Comparison of ENCODE assay signal across 8 mouse cellular contexts in genomic region chr13:63552291-63552932, GRCm38 (mm10). TPM values are rescaled to one million over a fixed set of nuclear protein-coding genes. Genes with fewer than 3 reads are reported as not detected.
DNase-seq lines count a peak whose midpoint lies in the region; ATAC-seq lines count a peak whose summit lies in the region.

No protein-coding gene starts in this region.

- intact Hi-C loops in heart, postnatal 10 days (cut with DNase I): no loop called here

- 0 out of 2 replicates have a peak overlapping the region, but pooled peaks have one; percentile 3 for H3K27ac ChIP-seq in heart, embryonic 12.5 days (ENCODE audit: poor library complexity, severe bottlenecking)
- H3K27ac ChIP-seq in hindbrain, embryonic 11.5 days (ENCODE audit: low read depth, low read length): peak overlapping the region; percentile 73
- peak overlapping the region; percentile 71 for H3K27ac ChIP-seq in neural tube, embryonic 14.5 days (ENCODE audit: low read depth, low read length)

- no peak overlapping the region for H3K4me2 ChIP-seq in heart, embryonic 12.5 days
- H3K4me2 ChIP-seq in hindbrain, embryonic 11.5 days (replicated peaks; ENCODE audit: low read depth, low read length): peak overlapping the region; percentile 28
- peak overlapping the region; percentile 30 for H3K4me2 ChIP-seq in neural tube, embryonic 14.5 days (ENCODE audit: low read depth, low read length)

- peaks cover 78% of the 10 kb centered on the region for H3K4me1 ChIP-seq in heart, embryonic 12.5 days (replicated peaks)
- H3K4me1 ChIP-seq in hindbrain, embryonic 11.5 days (replicated peaks; ENCODE audit: control insufficient read depth, insufficient read depth, low read length): peaks cover 14% of the 10 kb centered on the region
- peaks cover 50% of the 10 kb centered on the region for H3K4me1 ChIP-seq in neural tube, embryonic 14.5 days (ENCODE audit: control insufficient read depth, insufficient read depth, low read length)

- H3K4me3 ChIP-seq in heart, embryonic 12.5 days: no peak overlapping the region
- H3K4me3 ChIP-seq in hindbrain, embryonic 11.5 days (ENCODE audit: low read depth, low read length): no peak overlapping the region
- H3K4me3 ChIP-seq in neural tube, embryonic 14.5 days (ENCODE audit: low read depth, low read length): no peak overlapping the region

- peaks cover 10% of the 10 kb centered on the region; the same call in 1 of the 2 replicates for H3K36me3 ChIP-seq in heart, embryonic 12.5 days
- no peaks in the 10 kb centered on the region for H3K36me3 ChIP-seq in hindbrain, embryonic 11.5 days (ENCODE audit: control insufficient read depth, insufficient read depth, low read length)
- H3K36me3 ChIP-seq in neural tube, embryonic 14.5 days (ENCODE audit: control insufficient read depth, insufficient read depth, low read length): no peaks in the 10 kb centered on the region

- H3K9ac ChIP-seq in heart, embryonic 12.5 days: no peak overlapping the region
- H3K9ac ChIP-seq in hindbrain, embryonic 11.5 days (ENCODE audit: low read depth, low read length): peak overlapping the region; percentile 11; the same call in 1 of the 2 replicates
- H3K9ac ChIP-seq in neural tube, embryonic 14.5 days (replicated peaks; ENCODE audit: low read depth, low read length): no peak overlapping the region

- H3K27me3 ChIP-seq in heart, embryonic 12.5 days (replicated peaks): no peaks in the 10 kb centered on the region
- no peaks in the 10 kb centered on the region for H3K27me3 ChIP-seq in hindbrain, embryonic 11.5 days (ENCODE audit: control insufficient read depth, insufficient read depth, low read length)
- no peaks in the 10 kb centered on the region for H3K27me3 ChIP-seq in neural tube, embryonic 14.5 days (ENCODE audit: control insufficient read depth, insufficient read depth, low read length)

- WGBS in heart, embryonic 12.5 days: 77% methylated on average over 10 of the region's 10 CpGs
- WGBS in hindbrain, embryonic 11.5 days: 57% methylated on average over 10 of the region's 10 CpGs
- 19% methylated on average over 10 of the region's 10 CpGs for WGBS in neural tube, embryonic 14.5 days

- DNase-seq in heart, postnatal 10 days: no peak
- DNase-seq in CD4-positive, CD25-positive, alpha-beta regulatory T cell, adult 2 months (ENCODE audit: low read depth, low spot score): peak; percentile 45
- DNase-seq in cerebellum, postnatal 25 days: peak; percentile 99
- peak; percentile 52 for DNase-seq in hindbrain, embryonic 11.5 days (ENCODE audit: low spot score)
- DNase-seq in left cerebral cortex, adult 9 months (ENCODE audit: low spot score in 2 of 2): peak; percentile 69 to 82
- DNase-seq in c-Kit-positive CD71-positive TER-119-positive erythroid progenitor cells, embryonic 14.5 days (ENCODE audit: low spot score): no peak

- no peaks in the 10 kb centered on the region for H3K9me3 ChIP-seq in heart, embryonic 12.5 days (replicated peaks)
- no peaks in the 10 kb centered on the region for H3K9me3 ChIP-seq in hindbrain, embryonic 11.5 days (ENCODE audit: control insufficient read depth, low read length)
- no peaks in the 10 kb centered on the region for H3K9me3 ChIP-seq in neural tube, embryonic 14.5 days (ENCODE audit: control insufficient read depth, low read length)

- ATAC-seq in heart, embryonic 12.5 days (ENCODE audit: insufficient number of reproducible peaks, low FRiP score): no peak
- peak; percentile 38 for ATAC-seq in hindbrain, embryonic 11.5 days (ENCODE audit: low FRiP score)
- peak; percentile 75 for ATAC-seq in neural tube, embryonic 14.5 days (ENCODE audit: low read depth)

RNA-seq across cellular contexts. Expression of gene Ptch1, which starts 21.0 kb away (rescaled TPM):
- 6.4 and 7.5 TPM in 2 replicates for polyA plus RNA-seq in heart, embryonic 12.5 days (2016; fragmentation: Nextera tagmentation; extraction: Ambion mirVana)
- total RNA-seq in heart, postnatal 10 days (2021): 10 to 100 TPM; 16.3 to 20.3 TPM
- polyA plus RNA-seq in hindbrain, embryonic 11.5 days (2014; fragmentation: Nextera tagmentation; extraction: Ambion mirVana): 19.5 and 28.4 TPM in 2 replicates
- 26.4 and 28.7 TPM in 2 replicates for polyA plus RNA-seq in neural tube, embryonic 14.5 days (2014; fragmentation: Nextera tagmentation; extraction: Ambion mirVana)

RNA-seq across cellular contexts. Expression of gene Fancc, which starts 55.3 kb away (rescaled TPM):
- polyA plus RNA-seq in heart, embryonic 12.5 days (2016; fragmentation: Nextera tagmentation; extraction: Ambion mirVana): 15.3 and 18.1 TPM in 2 replicates
- total RNA-seq in heart, postnatal 10 days (2021): 1 to 10 TPM; 7.4 to 9.6 TPM
- 19.7 and 26.1 TPM in 2 replicates for polyA plus RNA-seq in hindbrain, embryonic 11.5 days (2014; fragmentation: Nextera tagmentation; extraction: Ambion mirVana)
- 14.6 and 16.1 TPM in 2 replicates for polyA plus RNA-seq in neural tube, embryonic 14.5 days (2014; fragmentation: Nextera tagmentation; extraction: Ambion mirVana)

Comparison
In these comparisons a context has a peak if more than half of its experiments do, and no peak if none do; other contexts are left out.
1. H3K27ac ChIP-seq: peak in every context shown above with its lines; median percentile 73 in hindbrain, embryonic 11.5 days; 71 in neural tube, embryonic 14.5 days; 3 in heart, embryonic 12.5 days.
2. DNase-seq: peak in CD4-positive, CD25-positive, alpha-beta regulatory T cell, adult 2 months (single experiment), cerebellum, postnatal 25 days (2 of 2), hindbrain, embryonic 11.5 days (single experiment) and left cerebral cortex, adult 9 months (2 of 2); none in heart, postnatal 10 days (0 of 2) and c-Kit-positive CD71-positive TER-119-positive erythroid progenitor cells, embryonic 14.5 days (single experiment).